Mouse (Mus musculus): ENCODE measurements around the gene Efna2.

The Efna2 gene

GRCm38 (mm10) chr10:80227877-80228775 lies 48.8 kb downstream of the Efna2 start:
- no peak for DNase-seq (ENCODE audit: low read depth, low spot score)

GRCm38 (mm10) chr10:80236145-80236825 lies 57.0 kb downstream of the Efna2 start:
- DNase-seq (ENCODE audit: low read depth, low spot score): no peak

- DNase-seq (ENCODE audit: low read depth, low spot score): no peak
These were observed 57.7 kb downstream of the Efna2 start for GRCm38 (mm10) chr10:80237020-80237419.

- DNase-seq (ENCODE audit: low read depth, low spot score): no peak
These were observed 59.0 kb downstream of the Efna2 start for GRCm38 (mm10) chr10:80238306-80238705.

Data from retina, adult 2 months (tissue).